Mouse (Mus musculus) MEL (cell line): ENCODE measurements at regions not wholly inside any gene's neighbourhood (a gene's known extent, or its start where the extent isn't known, plus 50 kb on each side); places are given as distances from the start of the nearest gene placed in this dataset.

Source experiments
- DNase-seq: peaks from one replicate; pipeline ENCODE4 v3.0.0; 2011; ENCODE audit warnings: low read depth, low spot score
- H3K27ac ChIP-seq: 2 replicates; pipeline ENCODE4 v1.5.1; 2012; ENCODE audit warnings: low read depth, mild to moderate bottlenecking, control low read depth, low read length, moderate library complexity; ENCODE audit not compliant: control insufficient read depth
- H3K27me3 ChIP-seq, 2 experiments: fragments of 150-350 bp in 1 of 2; sonication (generic) in 1 of 2; 2 replicates each; pipeline ENCODE4 v1.6.1; 2012; ENCODE audit warnings: low read length in 2 of 2, mild to moderate bottlenecking in 2 of 2, improper control_type of control experiment in 1 of 2, moderate library complexity in 1 of 2; ENCODE audit not compliant: insufficient read depth in 2 of 2, control insufficient read depth in 1 of 2
- H3K36me3 ChIP-seq, 2 experiments: 2 replicates each; pipeline ENCODE4 v1.6.1; 2012 to 2014; ENCODE audit warnings: low read length in 2 of 2, improper control_type of control experiment in 1 of 2, inconsistent platforms in 1 of 2, mild to moderate bottlenecking in 1 of 2; ENCODE audit not compliant: insufficient read depth in 2 of 2, control insufficient read depth in 1 of 2
- H3K4me1 ChIP-seq, 2 experiments: fragments of 150-350 bp in 1 of 2; sonication (generic) in 1 of 2; 2 replicates each; pipeline ENCODE4 v1.6.1; 2012; ENCODE audit warnings: low read length in 2 of 2, improper control_type of control experiment in 1 of 2, mild to moderate bottlenecking in 1 of 2; ENCODE audit not compliant: insufficient read depth in 2 of 2, control insufficient read depth in 1 of 2
- H3K4me3 ChIP-seq, 2 experiments: fragments of 150-350 bp in 1 of 2; sonication (generic) in 1 of 2; 2 replicates each; pipeline ENCODE4 v1.5.1; 2012; ENCODE audit warnings: low read depth in 2 of 2, low read length in 2 of 2, mild to moderate bottlenecking in 2 of 2, moderate library complexity in 2 of 2, control low read depth in 1 of 2, improper control_type of control experiment in 1 of 2; ENCODE audit not compliant: control insufficient read depth in 1 of 2, insufficient read depth in 1 of 2
- H3K79me2 ChIP-seq: 2 replicates; pipeline ENCODE4 v1.6.1; 2012; ENCODE audit warnings: mild to moderate bottlenecking, low read length, moderate library complexity; ENCODE audit not compliant: control insufficient read depth, poor library complexity, insufficient read depth
- H3K9ac ChIP-seq: 2 replicates; pipeline ENCODE4 v1.6.1; 2012; ENCODE audit warnings: low read depth, mild to moderate bottlenecking, control low read depth, low read length, moderate library complexity; ENCODE audit not compliant: control insufficient read depth, poor library complexity, severe bottlenecking
- H3K9me3 ChIP-seq: fragments of 150-350 bp; sonication (generic); replicated peaks from 2 replicates; pipeline ENCODE4 v1.6.1; 2012; ENCODE audit warnings: mild to moderate bottlenecking, low read length, improper control_type of control experiment, moderate library complexity; ENCODE audit not compliant: insufficient read depth
- BHLHE40 ChIP-seq: IDR thresholded peaks from 2 replicates; pipeline ENCODE4 v1.6.1; 2012; ENCODE audit warnings: low read depth, mild to moderate bottlenecking, inconsistent platforms, low read length, improper control_type of control experiment, borderline replicate concordance
- CHD2 ChIP-seq: IDR thresholded peaks from 2 replicates; pipeline ENCODE4 v1.6.1; 2011; ENCODE audit warnings: low read length, improper control_type of control experiment
- ELF1 ChIP-seq: IDR thresholded peaks from 2 replicates; pipeline ENCODE4 v1.6.1; 2014; ENCODE audit warnings: low read depth, mild to moderate bottlenecking, inconsistent platforms, low read length, improper control_type of control experiment, moderate library complexity
- EP300 ChIP-seq, 2 experiments: IDR thresholded peaks; 2 replicates each; pipeline ENCODE4 v1.6.1; 2011; ENCODE audit warnings: improper control_type of control experiment in 2 of 2, low read length in 2 of 2, low read depth in 1 of 2, mild to moderate bottlenecking in 1 of 2
- HCFC1 ChIP-seq: IDR thresholded peaks from 2 replicates; pipeline ENCODE4 v1.6.1; 2012; ENCODE audit warnings: low read depth, mild to moderate bottlenecking, inconsistent platforms, low read length, improper control_type of control experiment, moderate library complexity
- JUND ChIP-seq: IDR thresholded peaks from 2 replicates; pipeline ENCODE4 v1.6.1; 2011; ENCODE audit warnings: low read depth, mild to moderate bottlenecking, improper control_type of control experiment, low read length
- MAFK ChIP-seq: IDR thresholded peaks from 2 replicates; pipeline ENCODE4 v1.6.1; 2011; ENCODE audit warnings: low read depth, mild to moderate bottlenecking, low read length, improper control_type of control experiment, borderline replicate concordance
- MXI1 ChIP-seq: IDR thresholded peaks from 2 replicates; pipeline ENCODE4 v1.6.1; 2011; ENCODE audit warnings: mild to moderate bottlenecking, low read depth, low read length, improper control_type of control experiment
- MYC ChIP-seq: IDR thresholded peaks from 2 replicates; pipeline ENCODE4 v1.6.1; 2011; ENCODE audit warnings: low read depth, mild to moderate bottlenecking, low read length, improper control_type of control experiment, moderate library complexity
- NELFE ChIP-seq: IDR thresholded peaks from 2 replicates; pipeline ENCODE4 v1.6.1; 2011; ENCODE audit warnings: low read depth, low read length, improper control_type of control experiment
- NRF1 ChIP-seq: IDR thresholded peaks from 2 replicates; pipeline ENCODE4 v1.6.1; 2014; ENCODE audit warnings: low read depth, mild to moderate bottlenecking, inconsistent platforms, low read length, improper control_type of control experiment, moderate library complexity; ENCODE audit not compliant: poor library complexity, insufficient read depth, severe bottlenecking
- POLR2AphosphoS2 ChIP-seq: IDR thresholded peaks from 2 replicates; pipeline ENCODE4 v1.6.1; 2011; ENCODE audit warnings: low read length, improper control_type of control experiment
- RCOR1 ChIP-seq: IDR thresholded peaks from 2 replicates; pipeline ENCODE4 v1.6.1; 2012; ENCODE audit warnings: low read depth, mild to moderate bottlenecking, inconsistent platforms, low read length, improper control_type of control experiment
- SMC3 ChIP-seq: IDR thresholded peaks from 2 replicates; pipeline ENCODE4 v1.6.1; 2011; ENCODE audit warnings: low read depth, low read length, improper control_type of control experiment
- TBP ChIP-seq: IDR thresholded peaks from 2 replicates; pipeline ENCODE4 v1.8.0; 2011; ENCODE audit warnings: low read depth, low read length, improper control_type of control experiment
- UBTF ChIP-seq: IDR thresholded peaks from 2 replicates; pipeline ENCODE4 v1.6.1; 2012; ENCODE audit warnings: low read depth, mild to moderate bottlenecking, inconsistent platforms, low read length, improper control_type of control experiment, moderate library complexity, borderline replicate concordance; ENCODE audit not compliant: insufficient read depth
- ZC3H11A ChIP-seq: IDR thresholded peaks from 2 replicates; pipeline ENCODE4 v1.6.1; 2012; ENCODE audit warnings: low read depth, mild to moderate bottlenecking, inconsistent platforms, low read length, improper control_type of control experiment
- ZKSCAN1 ChIP-seq: IDR thresholded peaks from 2 replicates; pipeline ENCODE4 v1.6.1; 2012; ENCODE audit warnings: low read depth, mild to moderate bottlenecking, inconsistent platforms, low read length, improper control_type of control experiment, moderate library complexity
- ZMIZ1 ChIP-seq: IDR thresholded peaks from 2 replicates; pipeline ENCODE4 v1.6.1; 2012; ENCODE audit warnings: low read depth, mild to moderate bottlenecking, inconsistent platforms, low read length, improper control_type of control experiment, moderate library complexity

DNA sequence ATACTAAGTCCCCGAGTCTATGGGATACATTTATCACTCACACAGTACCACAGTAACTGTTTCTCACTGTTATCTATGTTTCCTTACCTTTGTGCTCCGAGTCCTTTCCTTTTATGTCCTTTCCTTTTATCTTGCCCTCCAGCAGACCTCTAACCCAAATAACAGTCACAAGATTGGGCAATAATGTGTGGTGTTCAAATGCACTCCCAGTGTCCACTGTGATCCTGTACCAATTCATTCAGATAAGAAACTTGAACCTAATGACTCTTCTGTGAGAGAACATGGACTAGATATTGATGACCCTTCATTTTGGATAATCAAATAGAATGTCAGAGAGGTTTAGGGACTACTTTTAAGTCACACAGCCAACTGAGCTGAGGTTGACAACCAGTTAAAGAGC is 541.2 kb downstream of the Ebf1 start:
- H3K27ac ChIP-seq: no peak overlapping the region
- H3K27me3 ChIP-seq: no peaks in the 10 kb centered on the region
- no peaks in the 10 kb centered on the region for H3K9me3 ChIP-seq
- no peak for DNase-seq
- H3K9ac ChIP-seq: no peak overlapping the region
- no peak overlapping the region for H3K4me3 ChIP-seq
- H3K36me3 ChIP-seq: no peaks in the 10 kb centered on the region
- no peaks in the 10 kb centered on the region for H3K79me2 ChIP-seq
- TF ChIP-seq POLR2AphosphoS2: no peak
- no peak for TF ChIP-seq CHD2
- TF ChIP-seq SMC3: no peak
- TF ChIP-seq ZKSCAN1: no peak
- TF ChIP-seq HCFC1: no peak
- TF ChIP-seq MXI1: no peak
- no peak for TF ChIP-seq EP300 (IDR thresholded peaks at IDR 0.05; ENCODE audit: low read depth in 1 of 2, low read length in 2 of 2)
- TF ChIP-seq UBTF: no peak
- no peak for TF ChIP-seq NRF1
- no peak for TF ChIP-seq ZC3H11A
- TF ChIP-seq NELFE: no peak
- no peak for TF ChIP-seq BHLHE40
- H3K4me1 ChIP-seq: no peaks in the 10 kb centered on the region

DNA sequence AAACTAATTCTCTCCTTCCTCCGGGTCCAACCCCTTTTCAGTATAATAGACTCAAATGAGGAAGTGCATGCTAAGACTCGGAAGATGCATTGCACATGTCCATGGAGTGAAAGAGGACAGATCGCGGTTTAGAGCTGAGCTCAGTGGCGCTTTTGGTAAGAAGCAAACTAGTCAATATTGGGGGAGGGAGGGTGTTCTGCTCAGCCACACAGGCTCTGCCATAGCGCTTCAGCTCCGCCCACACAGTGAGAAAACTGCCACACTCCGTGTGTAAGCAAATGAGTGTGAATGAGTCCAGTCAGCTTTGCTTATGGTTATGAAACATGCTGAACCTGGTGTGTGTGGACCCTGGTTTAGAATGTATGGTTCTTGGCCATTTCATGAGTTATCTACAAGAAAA is 543.8 kb downstream of the Ebf1 start:
- H3K4me1 ChIP-seq: no peaks in the 10 kb centered on the region
- no peaks in the 10 kb centered on the region for H3K36me3 ChIP-seq
- H3K4me3 ChIP-seq: no peak overlapping the region
- H3K9me3 ChIP-seq: no peaks in the 10 kb centered on the region
- DNase-seq: no peak
- no peak for TF ChIP-seq MXI1
- no peak for TF ChIP-seq TBP
- no peak for TF ChIP-seq ZMIZ1
- no peak for TF ChIP-seq CHD2
- no peak for TF ChIP-seq NRF1
- no peak for TF ChIP-seq MYC
- TF ChIP-seq ZC3H11A: no peak
- no peak for TF ChIP-seq RCOR1
- TF ChIP-seq MAFK: no peak
- TF ChIP-seq JUND: no peak
- no peak for TF ChIP-seq EP300 (IDR thresholded peaks at IDR 0.05; ENCODE audit: low read depth in 1 of 2, low read length in 2 of 2)
- TF ChIP-seq ELF1: no peak
- TF ChIP-seq POLR2AphosphoS2: no peak
- H3K9ac ChIP-seq: no peak overlapping the region
- no peak overlapping the region for H3K27ac ChIP-seq
- no peaks in the 10 kb centered on the region for H3K79me2 ChIP-seq
- no peaks in the 10 kb centered on the region for H3K27me3 ChIP-seq
